Mouse (Mus musculus) embryonic stem cell, embryonic (primary cell): Measurements from ENCODE around the gene Col4a6.

Experiments used
- CTCF ChIA-PET, 4 experiments: fragments of 300-600 bp in 2 of 4; fragments of 350-600 bp in 2 of 4; sonication (Branson Sonifier 250); formaldehyde crosslinking; loops; one replicate each; lab custom pipeline; 2022; ENCODE audit warnings: inconsistent platforms in 2 of 4; lab: Charles Lee
- POLR2A ChIA-PET, 4 experiments: fragments of 300-600 bp in 2 of 4; fragments of 350-600 bp in 2 of 4; sonication (Branson Sonifier 250); formaldehyde crosslinking; loops; one replicate each; lab custom pipeline; 2022; ENCODE audit warnings: antibody characterized with exemption in 4 of 4, inconsistent platforms in 1 of 4; lab: Charles Lee

Gene Col4a6

GRCm38 (mm10) chrX:141473470-141474302, at the start of gene Col4a6:
Gene Col4a6, minus strand, starts transcription at chrX:141474076.
- POLR2A ChIA-PET = no interaction called here
- CTCF ChIA-PET = interaction anchor here in 1 of 4 experiments (0.6 kb wide), 1 partner anchor 317 kb away, joined by 3 read pairs; no protein-coding TSS in a partner anchor

- POLR2A ChIA-PET = no interaction called here
- CTCF ChIA-PET = no interaction called here
These were observed 29.2 kb upstream of the Col4a6 start for GRCm38 (mm10) chrX:141503125-141503524.

- ChIA-PET POLR2A (no interaction called here), CTCF (no interaction called here)
These were observed 20.7 kb upstream of the Col4a6 start for GRCm38 (mm10) chrX:141494545-141494944.

- ChIA-PET POLR2A (no interaction called here), CTCF (no interaction called here)
These were observed 1.9 kb upstream of the Col4a6 start for GRCm38 (mm10) chrX:141475566-141476327.

- ChIA-PET CTCF (no interaction called here), POLR2A (no interaction called here)
These were observed 1.2 kb upstream of the Col4a6 start, which contains the start of gene Col4a5 for GRCm38 (mm10) chrX:141475110-141475509. Gene Col4a5, plus strand, starts transcription at chrX:141475385.

- CTCF ChIA-PET = no interaction called here
- POLR2A ChIA-PET = no interaction called here
These were observed 25.9 kb downstream of the Col4a6 start for GRCm38 (mm10) chrX:141447936-141448335.

- ChIA-PET POLR2A (no interaction called here), CTCF (no interaction called here)
These were observed 34.5 kb downstream of the Col4a6 start for GRCm38 (mm10) chrX:141439423-141439822.

- ChIA-PET POLR2A (no interaction called here), CTCF (no interaction called here)
These were observed 37.1 kb downstream of the Col4a6 start for GRCm38 (mm10) chrX:141436780-141437179.

GRCm38 (mm10) chrX:141415318-141415717, 58.6 kb downstream of the Col4a6 start:
- CTCF ChIA-PET = no interaction called here

GRCm38 (mm10) chrX:141396243-141396642, 77.6 kb downstream of the Col4a6 start:
- POLR2A ChIA-PET = interaction anchor here in 1 of 4 experiments (0.7 kb wide), 1 partner anchor 86 kb away, joined by 4 read pairs; no protein-coding TSS in a partner anchor
- CTCF ChIA-PET = no interaction called here

More at GRCm38 (mm10) chrX:141415318-141415717, 58.6 kb downstream of the Col4a6 start:
- POLR2A ChIA-PET = no interaction called here

- POLR2A ChIA-PET = no interaction called here
- CTCF ChIA-PET = no interaction called here
These were observed 88.3 kb downstream of the Col4a6 start for GRCm38 (mm10) chrX:141385399-141386105.

- ChIA-PET POLR2A (no interaction called here), CTCF (no interaction called here)
These were observed 89.2 kb downstream of the Col4a6 start for GRCm38 (mm10) chrX:141384632-141385031.

- CTCF ChIA-PET = no interaction called here
- POLR2A ChIA-PET = no interaction called here
These were observed 103.6 kb downstream of the Col4a6 start for GRCm38 (mm10) chrX:141370276-141370675.

- POLR2A ChIA-PET = no interaction called here
- CTCF ChIA-PET = no interaction called here
These were observed 110.5 kb downstream of the Col4a6 start for GRCm38 (mm10) chrX:141363331-141363730.

GRCm38 (mm10) chrX:141341417-141341816, 132.5 kb downstream of the Col4a6 start:
- ChIA-PET CTCF (no interaction called here), POLR2A (no interaction called here)

GRCm38 (mm10) chrX:141328044-141328443, 145.8 kb downstream of the Col4a6 start:
- CTCF ChIA-PET = no interaction called here
- POLR2A ChIA-PET = interaction anchor here in 2 of 4 experiments (0.6 kb wide), 2 partner anchors 355 to 1002 kb away, joined by 3 read pairs; no protein-coding TSS in a partner anchor

- CTCF ChIA-PET = no interaction called here
- POLR2A ChIA-PET = no interaction called here
These were observed 149.7 kb downstream of the Col4a6 start for GRCm38 (mm10) chrX:141324201-141324600.

- ChIA-PET POLR2A (interaction anchor here in 1 of 4 experiments (0.7 kb wide), 1 partner anchor 102 kb away, joined by 3 read pairs; no protein-coding TSS in a partner anchor), CTCF (interaction anchor here in 1 of 4 experiments (0.6 kb wide), 1 partner anchor 639 kb away, joined by 3 read pairs; no protein-coding TSS in a partner anchor)
These were observed 157.7 kb downstream of the Col4a6 start for GRCm38 (mm10) chrX:141316217-141316616.

GRCm38 (mm10) chrX:141315795-141316194, 158.1 kb downstream of the Col4a6 start:
- POLR2A ChIA-PET = no interaction called here
- CTCF ChIA-PET = interaction anchor here in 1 of 4 experiments (0.6 kb wide), 1 partner anchor 639 kb away, joined by 3 read pairs; no protein-coding TSS in a partner anchor
